Mouse (Mus musculus): ENCODE data around the gene Slitrk6. TPM values are rescaled to one million over a fixed set of nuclear protein-coding genes. Genes with fewer than 3 reads are reported as not detected.

The Slitrk6 gene
- 1.9 TPM for polyA plus RNA-seq (2014; fragmentation: Illumina TruSeq; extraction: RNeasy Lipid Tissue Mini Kit (QIAGEN cat#74804); ENCODE audit: low read depth, low replicate concordance)

DNA sequence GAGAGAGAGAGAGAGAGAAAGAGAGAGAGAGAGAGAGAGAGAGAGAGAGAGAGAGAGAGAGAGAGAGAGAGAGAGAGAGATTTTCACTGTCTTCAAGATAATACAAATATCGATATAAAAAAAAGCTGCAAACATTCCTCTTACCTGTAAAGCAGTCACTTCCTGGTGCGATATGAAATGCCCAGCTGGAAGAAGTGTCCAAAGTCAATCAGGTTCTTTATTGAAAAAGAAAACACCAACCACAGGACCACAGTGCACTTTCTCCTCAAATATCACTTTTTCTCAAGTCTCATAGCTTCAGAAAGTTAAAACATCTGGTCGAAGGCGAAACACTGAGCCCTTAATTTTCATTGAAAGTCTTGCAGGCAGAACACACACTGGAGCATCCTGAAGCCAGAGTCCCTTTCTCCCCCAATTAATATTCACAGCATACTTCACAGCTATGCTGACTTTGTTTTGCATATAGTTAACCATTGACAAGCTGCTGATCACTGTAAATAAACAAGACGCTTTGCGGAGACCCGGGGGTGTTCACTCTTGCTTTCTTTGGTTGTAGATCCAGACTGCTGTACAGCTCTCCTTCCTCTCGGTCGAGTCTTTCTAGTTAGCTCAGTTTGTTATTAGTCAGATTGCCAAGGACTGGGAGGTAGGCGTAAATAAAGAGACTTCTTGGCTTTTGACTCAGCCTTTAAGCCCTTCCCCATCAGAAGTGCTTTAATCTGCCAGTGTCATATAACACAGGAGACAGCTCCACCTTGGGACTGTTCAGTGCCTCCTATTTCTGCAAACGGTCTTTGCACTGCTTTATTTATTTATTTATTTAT lies at the start of gene Slitrk6:
TSS of gene Slitrk6 (minus strand) at position 666 of the 824 bp plus-strand sequence.

